Mouse (Mus musculus): ENCODE measurements around the gene Utp15. TPM values are rescaled to one million over a fixed set of nuclear protein-coding genes. Genes with fewer than 3 reads are reported as not detected.
A peak's percentile ranks its signal among the peaks of the same experiment; 100 is the strongest.

Utp15 gene
- polyA plus RNA-seq (2011; ENCODE audit: insufficient read depth, insufficient read length, low replicate concordance, missing spikeins): 3.9 and 12.0 TPM in 2 replicates

DNA sequence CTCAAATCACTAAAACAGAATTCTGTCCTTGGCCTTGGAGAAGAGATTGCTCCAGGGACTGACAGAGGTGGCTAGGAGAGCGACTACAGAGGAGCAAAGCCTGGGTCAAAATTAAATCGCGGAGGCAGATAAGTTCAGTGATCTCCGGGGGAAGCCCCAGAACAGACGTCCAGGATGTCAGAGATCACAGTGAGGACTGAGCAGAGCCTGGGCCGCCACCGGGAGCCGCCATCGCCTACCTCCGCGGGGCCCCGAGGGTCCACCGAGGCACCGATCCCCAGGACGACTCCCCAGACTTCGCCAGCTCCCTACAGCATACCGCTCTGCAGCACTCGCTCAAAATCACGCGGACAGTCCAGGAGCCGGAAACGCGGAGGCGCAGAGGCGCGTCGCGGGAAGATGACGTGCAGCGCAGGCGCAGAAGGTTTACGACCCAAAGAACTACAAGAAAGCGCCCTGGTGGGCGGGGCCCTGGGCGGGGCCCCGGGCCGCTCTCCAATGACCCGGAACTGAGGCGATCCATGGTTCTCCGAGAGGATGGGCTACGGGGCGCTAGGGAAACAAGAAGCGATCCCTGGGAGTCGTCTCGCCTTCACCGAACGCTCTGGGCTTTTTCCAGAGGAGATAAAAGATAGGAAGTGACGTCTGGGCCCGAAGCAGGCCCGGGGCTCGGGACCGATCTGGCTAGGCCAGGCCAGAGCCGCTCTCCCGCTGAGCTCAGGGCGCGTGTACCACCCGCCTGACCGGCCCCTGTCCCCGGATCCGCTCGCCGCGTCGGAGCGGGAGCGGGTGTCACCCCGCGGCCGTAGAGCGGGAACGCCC lies at the start of gene Utp15, which contains the start of gene Ankra2:
TSS of gene Utp15 (minus strand) at position 406 of the 822 bp plus-strand sequence.
TSS of gene Ankra2 (plus strand) at position 439 of the 822 bp plus-strand sequence.
- Histone ChIP-seq H3K4me1 (ENCODE audit: control insufficient read depth, insufficient read depth, low read length) (no peaks in the 10 kb centered on the region), H3K27ac (ENCODE audit: control insufficient read depth, insufficient read depth, low read depth, low read length, poor library complexity) (peak within 1 kb of the TSS; percentile 72), H3K4me3 (replicated peaks; ENCODE audit: control insufficient read depth, low read depth, low read length) (peak within 1 kb of the TSS; percentile 91)
- WGBS: under 1% methylated on average over 71 of the region's 71 CpGs
- TF ChIP-seq CTCF (IDR thresholded peaks at IDR 0.05; ENCODE audit: control insufficient read depth, insufficient read depth, low read length) (no peak), POLR2A (IDR thresholded peaks at IDR 0.05; ENCODE audit: borderline replicate concordance, control insufficient read depth, low read depth, low read length) (peak; percentile 75)

DNA sequence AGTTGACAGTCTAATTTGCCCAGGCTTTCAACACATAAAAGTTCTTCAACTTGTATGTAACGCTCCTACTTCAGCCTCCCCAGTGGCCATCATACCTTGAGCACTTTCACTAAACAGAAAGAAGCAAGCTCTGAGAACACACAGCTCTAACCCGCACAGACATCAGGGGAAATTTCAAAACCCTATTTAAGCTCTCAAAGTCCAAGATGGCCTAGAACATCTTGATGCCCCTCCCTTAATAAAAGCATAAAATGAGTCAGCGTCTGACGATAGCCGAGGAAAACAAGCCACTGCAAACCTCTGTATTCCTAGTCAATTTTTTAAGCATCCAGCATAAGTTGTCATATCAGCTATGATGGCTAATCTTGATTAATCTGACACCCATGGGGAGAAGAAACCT lies 48.8 kb upstream of the Utp15 start:
- Histone ChIP-seq H3K4me3 (replicated peaks; ENCODE audit: control insufficient read depth, low read depth, low read length) (no peak overlapping the region), H3K27ac (ENCODE audit: control insufficient read depth, insufficient read depth, low read depth, low read length, poor library complexity) (no peak overlapping the region), H3K4me1 (ENCODE audit: control insufficient read depth, insufficient read depth, low read length) (no peaks in the 10 kb centered on the region; the same call in 1 of the 2 replicates)
- 88% methylated on average over 5 of the region's 5 CpGs for WGBS
- TF ChIP-seq POLR2A (IDR thresholded peaks at IDR 0.05; ENCODE audit: borderline replicate concordance, control insufficient read depth, low read depth, low read length) (no peak), CTCF (IDR thresholded peaks at IDR 0.05; ENCODE audit: control insufficient read depth, insufficient read depth, low read length) (no peak)

DNA sequence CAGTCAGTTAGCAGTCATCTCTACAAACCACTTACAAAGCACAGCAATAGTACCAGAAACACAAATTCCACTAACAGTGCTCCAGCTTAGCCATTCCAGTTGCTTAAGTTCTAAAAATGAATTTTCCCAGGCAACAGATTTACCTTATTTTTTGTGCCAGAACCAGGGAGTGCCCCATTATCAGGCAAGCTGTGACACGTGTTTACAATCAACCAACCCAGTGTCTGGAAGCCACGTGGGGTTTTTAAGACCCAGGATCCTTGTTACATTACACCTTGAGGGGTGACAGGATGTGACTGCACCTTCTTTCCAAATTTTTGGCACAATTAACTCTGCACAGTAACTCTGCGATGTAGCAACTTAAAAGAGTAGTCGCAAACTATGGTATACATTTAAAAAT lies 45.9 kb upstream of the Utp15 start:
- 87% methylated on average over 4 of the region's 4 CpGs for WGBS
- no peaks in the 10 kb centered on the region for H3K4me1 ChIP-seq (ENCODE audit: control insufficient read depth, insufficient read depth, low read length)
- H3K27ac ChIP-seq (ENCODE audit: control insufficient read depth, insufficient read depth, low read depth, low read length, poor library complexity): no peak overlapping the region
- H3K4me3 ChIP-seq (replicated peaks; ENCODE audit: control insufficient read depth, low read depth, low read length): no peak overlapping the region
- no peak for TF ChIP-seq POLR2A (IDR thresholded peaks at IDR 0.05; ENCODE audit: borderline replicate concordance, control insufficient read depth, low read depth, low read length)
- TF ChIP-seq CTCF (IDR thresholded peaks at IDR 0.05; ENCODE audit: control insufficient read depth, insufficient read depth, low read length): no peak

DNA sequence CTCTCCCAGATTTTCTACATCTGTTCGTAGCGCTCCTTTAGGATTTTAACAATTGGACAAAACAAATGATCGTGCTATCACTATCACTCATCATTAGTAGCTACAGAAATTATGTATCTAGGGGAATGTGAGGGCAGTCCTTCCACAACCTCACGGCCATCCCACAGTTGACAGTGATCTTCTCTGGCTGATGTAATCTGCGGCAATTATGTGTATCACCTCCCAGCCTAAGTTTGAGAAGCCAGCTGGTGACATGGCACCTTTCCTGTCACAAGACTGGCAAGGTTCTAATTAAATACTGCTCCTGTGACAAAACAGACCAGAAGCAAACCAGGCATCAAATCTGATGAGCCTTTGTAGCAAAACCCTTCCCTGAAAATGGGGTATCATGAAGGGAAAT lies 45.2 kb upstream of the Utp15 start:
- TF ChIP-seq POLR2A (IDR thresholded peaks at IDR 0.05; ENCODE audit: borderline replicate concordance, control insufficient read depth, low read depth, low read length) (no peak), CTCF (IDR thresholded peaks at IDR 0.05; ENCODE audit: control insufficient read depth, insufficient read depth, low read length) (no peak)
- Histone ChIP-seq H3K4me3 (replicated peaks; ENCODE audit: control insufficient read depth, low read depth, low read length) (no peak overlapping the region), H3K27ac (ENCODE audit: control insufficient read depth, insufficient read depth, low read depth, low read length, poor library complexity) (no peak overlapping the region), H3K4me1 (ENCODE audit: control insufficient read depth, insufficient read depth, low read length) (no peaks in the 10 kb centered on the region)
- WGBS: 84% methylated on average over 5 of the region's 5 CpGs

DNA sequence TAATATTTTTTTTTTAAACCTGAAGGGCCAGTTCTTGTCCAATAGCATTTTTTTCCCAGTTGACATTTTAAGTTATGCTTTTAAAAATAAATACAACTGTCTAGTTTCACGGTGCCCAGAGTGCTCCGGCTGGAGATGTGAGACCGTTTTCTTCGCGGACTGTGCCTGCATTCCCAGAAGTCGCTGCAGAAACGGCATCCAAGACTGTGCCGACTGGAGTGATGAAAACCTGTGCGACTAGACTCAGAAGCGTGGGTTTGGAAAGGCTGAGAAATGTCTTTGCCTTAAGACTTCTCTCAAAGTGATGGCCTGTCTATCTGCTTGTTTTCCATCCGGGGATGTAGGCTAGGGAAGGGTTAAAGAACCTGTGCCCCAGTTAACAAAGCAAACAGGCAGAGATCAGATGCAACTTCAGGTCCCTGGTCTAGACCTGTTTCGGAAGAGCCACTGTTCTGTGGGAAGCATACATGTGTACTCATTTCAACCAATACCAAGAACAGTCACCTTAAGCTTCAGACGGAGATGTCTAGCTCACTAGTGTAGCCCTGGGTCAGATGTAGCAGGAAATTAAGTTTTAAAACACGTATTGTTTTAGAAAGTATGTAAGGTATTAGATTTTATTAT lies 44.1 kb upstream of the Utp15 start:
- H3K4me1 ChIP-seq (ENCODE audit: control insufficient read depth, insufficient read depth, low read length): no peaks in the 10 kb centered on the region
- no peak for TF ChIP-seq CTCF (IDR thresholded peaks at IDR 0.05; ENCODE audit: control insufficient read depth, insufficient read depth, low read length)
- TF ChIP-seq POLR2A (IDR thresholded peaks at IDR 0.05; ENCODE audit: borderline replicate concordance, control insufficient read depth, low read depth, low read length): no peak
- no peak overlapping the region for H3K4me3 ChIP-seq (replicated peaks; ENCODE audit: control insufficient read depth, low read depth, low read length)
- no peak overlapping the region for H3K27ac ChIP-seq (ENCODE audit: control insufficient read depth, insufficient read depth, low read depth, low read length, poor library complexity)
- 82% methylated on average over 14 of the region's 14 CpGs for WGBS

DNA sequence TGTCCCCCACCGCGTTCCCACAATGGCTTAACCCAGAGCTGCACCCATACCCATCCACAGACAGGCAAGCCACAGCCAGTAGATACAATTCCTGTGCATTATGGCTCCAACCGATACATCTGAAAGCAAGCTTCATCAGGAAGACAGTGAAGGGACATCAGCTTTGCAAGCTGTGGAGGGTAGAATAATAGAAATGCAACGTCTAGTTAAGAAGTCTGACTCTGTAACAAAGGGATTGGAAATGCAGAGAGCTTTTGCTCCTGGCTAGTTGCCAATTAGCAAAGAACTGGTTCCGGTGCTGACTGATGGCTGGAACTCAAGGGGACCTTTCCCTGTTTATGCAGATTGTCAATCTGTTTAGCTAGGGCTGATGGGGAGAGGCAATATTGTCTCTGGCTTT lies 43.6 kb upstream of the Utp15 start:
- TF ChIP-seq POLR2A (IDR thresholded peaks at IDR 0.05; ENCODE audit: borderline replicate concordance, control insufficient read depth, low read depth, low read length) (no peak), CTCF (IDR thresholded peaks at IDR 0.05; ENCODE audit: control insufficient read depth, insufficient read depth, low read length) (no peak)
- 69% methylated on average over 5 of the region's 5 CpGs for WGBS
- H3K4me1 ChIP-seq (ENCODE audit: control insufficient read depth, insufficient read depth, low read length): no peaks in the 10 kb centered on the region
- no peak overlapping the region for H3K27ac ChIP-seq (ENCODE audit: control insufficient read depth, insufficient read depth, low read depth, low read length, poor library complexity)
- H3K4me3 ChIP-seq (replicated peaks; ENCODE audit: control insufficient read depth, low read depth, low read length): no peak overlapping the region

DNA sequence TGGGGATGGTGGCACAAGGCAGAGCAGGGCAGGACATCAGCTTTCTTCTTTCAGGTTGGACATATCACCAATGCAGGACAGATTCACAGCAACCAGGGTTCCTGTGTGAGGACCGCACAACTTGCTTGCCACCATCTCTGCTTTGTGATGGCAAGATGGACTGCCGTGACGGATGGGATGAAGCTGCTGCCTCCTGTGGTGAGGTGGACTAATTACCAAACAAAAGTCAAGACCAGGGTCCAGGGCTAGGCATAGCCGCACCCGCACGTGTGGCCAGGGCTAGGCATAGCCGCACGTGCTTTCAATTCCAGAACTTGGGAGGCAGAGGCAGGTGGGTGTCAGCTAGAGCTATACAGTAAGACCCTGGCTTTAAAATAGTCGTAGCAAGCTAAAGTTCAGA lies 42.4 kb upstream of the Utp15 start:
- no peak overlapping the region for H3K4me3 ChIP-seq (replicated peaks; ENCODE audit: control insufficient read depth, low read depth, low read length)
- H3K27ac ChIP-seq (ENCODE audit: control insufficient read depth, insufficient read depth, low read depth, low read length, poor library complexity): no peak overlapping the region
- no peak for TF ChIP-seq CTCF (IDR thresholded peaks at IDR 0.05; ENCODE audit: control insufficient read depth, insufficient read depth, low read length)
- TF ChIP-seq POLR2A (IDR thresholded peaks at IDR 0.05; ENCODE audit: borderline replicate concordance, control insufficient read depth, low read depth, low read length): no peak
- no peaks in the 10 kb centered on the region for H3K4me1 ChIP-seq (ENCODE audit: control insufficient read depth, insufficient read depth, low read length)
- WGBS: 91% methylated on average over 9 of the region's 9 CpGs

Measured in bone marrow, adult 2 months (tissue).